Mouse (Mus musculus): ENCODE measurements around the gene Dpagt1.
"Not testable (repeated sequence)": the region's sequence is repeated elsewhere in the genome, so short reads cannot be mapped to it uniquely, and the experiment has no call there.

Gene Dpagt1

GRCm38 (mm10) chr9:44318076-44318825 lies 7.6 kb upstream of the Dpagt1 start:
- in situ Hi-C loops (cut with MboI, MseI): no loop called here

- in situ Hi-C loops (cut with MboI, MseI): no loop called here
These were observed 7.1 kb upstream of the Dpagt1 start for GRCm38 (mm10) chr9:44318826-44319095.

GRCm38 (mm10) chr9:44319105-44319886 lies 6.5 kb upstream of the Dpagt1 start:
- in situ Hi-C loops (cut with MboI, MseI): no loop called here

- in situ Hi-C loops (cut with MboI, MseI): no loop called here
These were observed 5.7 kb upstream of the Dpagt1 start, which contains the start of gene C2cd2l for GRCm38 (mm10) chr9:44319887-44320798. Gene C2cd2l, minus strand, starts transcription at chr9:44320285.

GRCm38 (mm10) chr9:44320799-44321133 lies 5.1 kb upstream of the Dpagt1 start:
- in situ Hi-C loops (cut with MboI, MseI): no loop called here

- in situ Hi-C loops (cut with MboI, MseI): not testable (repeated sequence)
These were observed 2.2 kb upstream of the Dpagt1 start for GRCm38 (mm10) chr9:44323656-44324055.

GRCm38 (mm10) chr9:44324147-44324546 lies 1.7 kb upstream of the Dpagt1 start:
- in situ Hi-C loops (cut with MboI, MseI): no loop called here

- in situ Hi-C loops (cut with MboI, MseI): not testable (repeated sequence)
These were observed 619 bp upstream of the Dpagt1 start for GRCm38 (mm10) chr9:44325032-44325767.

- in situ Hi-C loops (cut with MboI, MseI): no loop called here
These were observed 698 bp downstream of the Dpagt1 start for GRCm38 (mm10) chr9:44326371-44327063.

- in situ Hi-C loops (cut with MboI, MseI): no loop called here
These were observed 1.4 kb downstream of the Dpagt1 start for GRCm38 (mm10) chr9:44327064-44327711.

- in situ Hi-C loops (cut with MboI, MseI): no loop called here
These were observed 2.1 kb downstream of the Dpagt1 start for GRCm38 (mm10) chr9:44327926-44328325.

GRCm38 (mm10) chr9:44330736-44331135 lies 4.9 kb downstream of the Dpagt1 start:
- in situ Hi-C loops (cut with MboI, MseI): no loop called here

- in situ Hi-C loops (cut with MboI, MseI): no loop called here
These were observed 7.3 kb downstream of the Dpagt1 start for GRCm38 (mm10) chr9:44332918-44333638.

GRCm38 (mm10) chr9:44334396-44335330 lies 8.8 kb downstream of the Dpagt1 start, which contains the start of gene H2afx:
Gene H2afx, plus strand, starts transcription at chr9:44334694.
- in situ Hi-C loops (cut with MboI, MseI): loop anchor here (5.0 kb wide), 1 partner anchor 48 kb away; no protein-coding TSS in a partner anchor

- in situ Hi-C loops (cut with MboI, MseI): loop anchor here (5.0 kb wide), 1 partner anchor 47 kb away; no protein-coding TSS in a partner anchor
These were observed 9.7 kb downstream of the Dpagt1 start for GRCm38 (mm10) chr9:44335331-44336092.

GRCm38 (mm10) chr9:44336093-44336406 lies 10.2 kb downstream of the Dpagt1 start:
- in situ Hi-C loops (cut with MboI, MseI): loop anchor here (5.0 kb wide), 1 partner anchor 46 kb away; no protein-coding TSS in a partner anchor

GRCm38 (mm10) chr9:44336513-44336912 lies 10.7 kb downstream of the Dpagt1 start:
- in situ Hi-C loops (cut with MboI, MseI): loop anchor here (5.0 kb wide), 1 partner anchor 46 kb away; no protein-coding TSS in a partner anchor

Measured in regulatory T cell (primary cell).